Mouse (Mus musculus): ENCODE measurements around the gene Adam33. TPM values are rescaled to one million over a fixed set of nuclear protein-coding genes. Genes with fewer than 3 reads are reported as not detected.

Adam33 gene
- total and polyA plus RNA-seq, 3 experiments: 0.27 TPM; not detected in 2

- ATAC-seq (ENCODE audit: extremely low read depth, insufficient number of reproducible peaks, low FRiP score, poor library complexity, severe bottlenecking) (peak; percentile 94), DNase-seq (ENCODE audit: low spot score) (peak; percentile 49)
- Histone ChIP-seq H3K9me3 (replicated peaks) (no peaks in the 10 kb centered on the region), H3K4me3 (ENCODE audit: low read depth, low read length) (peak overlapping the region; percentile 54; the same call in 1 of the 2 replicates), H3K27me3 (ENCODE audit: insufficient read depth, low read length) (peaks cover 6% of the 10 kb centered on the region), H3K36me3 (replicated peaks) (no peaks in the 10 kb centered on the region), H3K4me1 (ENCODE audit: insufficient read depth, low read depth, low read length) (peaks cover 20% of the 10 kb centered on the region)
- TF ChIP-seq GATA2 (IDR thresholded peaks at IDR 0.05; ENCODE audit: borderline replicate concordance, low read depth, low read length) (no peak), CTCF (IDR thresholded peaks at IDR 0.05; ENCODE audit: low read depth, low read length) (no peak), TAL1 (conservative IDR thresholded peaks at IDR 0.05; ENCODE audit: low read depth, low read length) (no peak), POLR2AphosphoS5 (IDR thresholded peaks at IDR 0.05; ENCODE audit: insufficient replicate concordance, low read depth, low read length) (no peak), GATA1 (IDR thresholded peaks at IDR 0.05; ENCODE audit: borderline replicate concordance, low read length) (no peak)
Measured at GRCm38 (mm10) chr2:131096101-131096795, 32.6 kb upstream of the Adam33 start.

- H3K4me3 ChIP-seq (ENCODE audit: low read depth, low read length): no peak overlapping the region
- H3K36me3 ChIP-seq (replicated peaks): no peaks in the 10 kb centered on the region
- H3K9me3 ChIP-seq (replicated peaks): no peaks in the 10 kb centered on the region
- ATAC-seq (ENCODE audit: extremely low read depth, insufficient number of reproducible peaks, low FRiP score, poor library complexity, severe bottlenecking): no peak
- peaks cover 19% of the 10 kb centered on the region for H3K27me3 ChIP-seq (ENCODE audit: insufficient read depth, low read length)
- TF ChIP-seq CTCF (IDR thresholded peaks at IDR 0.05; ENCODE audit: low read depth, low read length) (peak; percentile 84), GATA1 (IDR thresholded peaks at IDR 0.05; ENCODE audit: borderline replicate concordance, low read length) (no peak), POLR2AphosphoS5 (IDR thresholded peaks at IDR 0.05; ENCODE audit: insufficient replicate concordance, low read depth, low read length) (no peak), TAL1 (conservative IDR thresholded peaks at IDR 0.05; ENCODE audit: low read depth, low read length) (no peak)
- DNase-seq (ENCODE audit: low spot score): peak; percentile 32
- H3K4me1 ChIP-seq (ENCODE audit: insufficient read depth, low read depth, low read length): peaks cover 20% of the 10 kb centered on the region
Measured at GRCm38 (mm10) chr2:131094823-131095222, 31.2 kb upstream of the Adam33 start.

GRCm38 (mm10) chr2:131093577-131093976 is 30.0 kb upstream of the Adam33 start:
- Histone ChIP-seq H3K4me1 (ENCODE audit: insufficient read depth, low read depth, low read length) (peaks cover 22% of the 10 kb centered on the region), H3K27me3 (ENCODE audit: insufficient read depth, low read length) (peaks cover 30% of the 10 kb centered on the region), H3K36me3 (replicated peaks) (no peaks in the 10 kb centered on the region), H3K4me3 (ENCODE audit: low read depth, low read length) (no peak overlapping the region), H3K9me3 (replicated peaks) (no peaks in the 10 kb centered on the region)
- no peak for DNase-seq (ENCODE audit: low spot score)
- no peak for ATAC-seq (ENCODE audit: extremely low read depth, insufficient number of reproducible peaks, low FRiP score, poor library complexity, severe bottlenecking)
- TF ChIP-seq POLR2AphosphoS5 (IDR thresholded peaks at IDR 0.05; ENCODE audit: insufficient replicate concordance, low read depth, low read length) (no peak), CTCF (IDR thresholded peaks at IDR 0.05; ENCODE audit: low read depth, low read length) (no peak), GATA1 (IDR thresholded peaks at IDR 0.05; ENCODE audit: borderline replicate concordance, low read length) (no peak)

GRCm38 (mm10) chr2:131090852-131091251 is 27.2 kb upstream of the Adam33 start:
- ATAC-seq (ENCODE audit: extremely low read depth, insufficient number of reproducible peaks, low FRiP score, poor library complexity, severe bottlenecking): no peak
- DNase-seq (ENCODE audit: low spot score): no peak
- Histone ChIP-seq H3K4me3 (ENCODE audit: low read depth, low read length) (no peak overlapping the region), H3K4me1 (ENCODE audit: insufficient read depth, low read depth, low read length) (peaks cover 8% of the 10 kb centered on the region), H3K9me3 (replicated peaks) (no peaks in the 10 kb centered on the region), H3K36me3 (replicated peaks) (no peaks in the 10 kb centered on the region), H3K27me3 (ENCODE audit: insufficient read depth, low read length) (peaks cover 50% of the 10 kb centered on the region)
- TF ChIP-seq GATA1 (IDR thresholded peaks at IDR 0.05; ENCODE audit: borderline replicate concordance, low read length) (no peak), TAL1 (conservative IDR thresholded peaks at IDR 0.05; ENCODE audit: low read depth, low read length) (no peak), GATA2 (IDR thresholded peaks at IDR 0.05; ENCODE audit: borderline replicate concordance, low read depth, low read length) (no peak), CTCF (IDR thresholded peaks at IDR 0.05; ENCODE audit: low read depth, low read length) (no peak), POLR2AphosphoS5 (IDR thresholded peaks at IDR 0.05; ENCODE audit: insufficient replicate concordance, low read depth, low read length) (no peak)

GRCm38 (mm10) chr2:131089634-131090033 is 26.0 kb upstream of the Adam33 start:
- H3K9me3 ChIP-seq (replicated peaks): no peaks in the 10 kb centered on the region
- peaks cover 13% of the 10 kb centered on the region for H3K4me1 ChIP-seq (ENCODE audit: insufficient read depth, low read depth, low read length)
- TF ChIP-seq TAL1 (conservative IDR thresholded peaks at IDR 0.05; ENCODE audit: low read depth, low read length) (no peak), CTCF (IDR thresholded peaks at IDR 0.05; ENCODE audit: low read depth, low read length) (no peak), GATA1 (IDR thresholded peaks at IDR 0.05; ENCODE audit: borderline replicate concordance, low read length) (no peak), POLR2AphosphoS5 (IDR thresholded peaks at IDR 0.05; ENCODE audit: insufficient replicate concordance, low read depth, low read length) (no peak), GATA2 (IDR thresholded peaks at IDR 0.05; ENCODE audit: borderline replicate concordance, low read depth, low read length) (no peak)
- peaks cover 63% of the 10 kb centered on the region for H3K27me3 ChIP-seq (ENCODE audit: insufficient read depth, low read length)
- ATAC-seq (ENCODE audit: extremely low read depth, insufficient number of reproducible peaks, low FRiP score, poor library complexity, severe bottlenecking) (no peak), DNase-seq (ENCODE audit: low spot score) (no peak)
- no peaks in the 10 kb centered on the region for H3K36me3 ChIP-seq (replicated peaks)
- no peak overlapping the region for H3K4me3 ChIP-seq (ENCODE audit: low read depth, low read length)

GRCm38 (mm10) chr2:131088581-131088980 is 25.0 kb upstream of the Adam33 start:
- H3K27me3 ChIP-seq (ENCODE audit: insufficient read depth, low read length): peaks cover 68% of the 10 kb centered on the region
- no peaks in the 10 kb centered on the region for H3K9me3 ChIP-seq (replicated peaks)
- H3K4me1 ChIP-seq (ENCODE audit: insufficient read depth, low read depth, low read length): peaks cover 10% of the 10 kb centered on the region
- DNase-seq (ENCODE audit: low spot score) (no peak), ATAC-seq (ENCODE audit: extremely low read depth, insufficient number of reproducible peaks, low FRiP score, poor library complexity, severe bottlenecking) (no peak)
- no peaks in the 10 kb centered on the region for H3K36me3 ChIP-seq (replicated peaks)
- no peak overlapping the region for H3K4me3 ChIP-seq (ENCODE audit: low read depth, low read length)
- TF ChIP-seq CTCF (IDR thresholded peaks at IDR 0.05; ENCODE audit: low read depth, low read length) (no peak), GATA2 (IDR thresholded peaks at IDR 0.05; ENCODE audit: borderline replicate concordance, low read depth, low read length) (no peak), TAL1 (conservative IDR thresholded peaks at IDR 0.05; ENCODE audit: low read depth, low read length) (no peak), GATA1 (IDR thresholded peaks at IDR 0.05; ENCODE audit: borderline replicate concordance, low read length) (no peak), POLR2AphosphoS5 (IDR thresholded peaks at IDR 0.05; ENCODE audit: insufficient replicate concordance, low read depth, low read length) (no peak)
